Mouse (Mus musculus) midbrain, embryonic 12.5 days (tissue): ENCODE measurements at regions not wholly inside any gene's neighbourhood (a gene's known extent, or its start where the extent isn't known, plus 50 kb on each side); places are given as distances from the start of the nearest gene placed in this dataset.

Source experiments
- ATAC-seq: fragments of 200-750 bp; cut with Nextera tagmentation; 2 replicates; pipeline ENCODE4 v1.8.0; 2017; ENCODE audit warnings: low read depth, moderate TSS enrichment, moderate library complexity; ENCODE audit not compliant: low FRiP score
- H3K27ac ChIP-seq: fragments of 300-500 bp; sonication (generic); replicated peaks from 2 replicates; pipeline ENCODE4 v1.5.1; 2016; ENCODE audit warnings: mild to moderate bottlenecking
- H3K27me3 ChIP-seq: fragments of 300-500 bp; sonication (generic); 2 replicates; pipeline ENCODE4 v1.6.1; 2016; ENCODE audit warnings: mild to moderate bottlenecking
- H3K36me3 ChIP-seq: fragments of 300-500 bp; sonication (generic); 2 replicates; pipeline ENCODE4 v1.6.1; 2016
- H3K4me1 ChIP-seq: fragments of 300-500 bp; sonication (generic); 2 replicates; pipeline ENCODE4 v1.6.1; 2016
- H3K4me2 ChIP-seq: fragments of 300-500 bp; sonication (generic); replicated peaks from 2 replicates; pipeline ENCODE4 v1.6.1; 2016; ENCODE audit warnings: mild to moderate bottlenecking, moderate library complexity
- H3K4me3 ChIP-seq: fragments of 300-500 bp; sonication (generic); 2 replicates; pipeline ENCODE4 v1.5.1; 2016; ENCODE audit warnings: mild to moderate bottlenecking
- H3K9ac ChIP-seq: fragments of 300-500 bp; sonication (generic); replicated peaks from 2 replicates; pipeline ENCODE4 v1.6.1; 2016; ENCODE audit warnings: mild to moderate bottlenecking, moderate library complexity
- H3K9me3 ChIP-seq: fragments of 300-500 bp; sonication (generic); 2 replicates; pipeline ENCODE4 v1.6.1; 2016; ENCODE audit warnings: mild to moderate bottlenecking
- WGBS: fragments of 180-500 bp; shearing (Covaris S2); methylation state at CpG from one replicate; pipeline ENCODE4 v1.1.7; 2016; 5-methylcytosine and 5-hydroxymethylcytosine counted together

DNA sequence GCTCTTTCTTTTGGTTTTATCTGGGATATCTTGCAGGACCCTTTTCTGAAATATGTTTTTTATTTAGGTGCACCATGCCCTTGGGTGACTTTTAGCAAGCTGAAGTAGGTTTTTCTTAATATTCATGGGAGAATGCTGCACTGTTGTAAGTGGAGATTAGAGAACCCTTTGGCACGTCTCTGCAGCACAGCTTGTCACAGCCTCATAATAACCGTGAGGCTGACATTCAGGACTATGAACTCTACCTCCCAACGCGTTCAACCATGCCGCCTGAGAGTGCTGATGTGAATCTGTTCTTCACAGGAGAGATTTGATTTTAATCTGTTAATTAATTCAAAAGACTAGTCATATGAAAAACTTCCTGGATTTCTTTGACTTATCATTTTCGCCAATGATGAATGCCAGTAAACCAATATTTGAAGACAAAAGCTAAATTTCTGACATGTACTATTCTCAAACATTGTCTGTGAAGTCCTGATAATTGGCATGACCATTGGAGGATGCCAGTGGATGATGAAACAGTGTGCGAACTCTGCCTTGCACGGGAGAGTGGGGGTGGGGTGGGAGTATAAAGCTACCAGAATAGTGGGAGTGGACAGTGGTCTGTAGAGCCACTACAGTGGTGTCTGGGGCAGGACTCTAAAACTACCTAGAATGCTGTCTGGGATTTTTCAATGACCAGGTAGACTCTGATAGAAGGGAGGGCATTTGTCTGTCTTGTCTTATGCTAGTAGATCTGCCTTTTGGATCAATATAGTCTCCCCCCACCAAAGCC, 324.8 kb upstream of the Fam241a start:
- no peaks in the 10 kb centered on the region; the same call in 1 of the 2 replicates for H3K27me3 ChIP-seq
- no peaks in the 10 kb centered on the region for H3K36me3 ChIP-seq
- no peak overlapping the region for H3K27ac ChIP-seq
- no peak overlapping the region for H3K4me2 ChIP-seq
- WGBS = 55% methylated on average over 8 of the region's 8 CpGs
- no peak overlapping the region for H3K4me3 ChIP-seq
- H3K9ac ChIP-seq = no peak overlapping the region
- peaks cover 5% of the 10 kb centered on the region for H3K4me1 ChIP-seq
- no peaks in the 10 kb centered on the region for H3K9me3 ChIP-seq
- ATAC-seq = peak; percentile 76

DNA sequence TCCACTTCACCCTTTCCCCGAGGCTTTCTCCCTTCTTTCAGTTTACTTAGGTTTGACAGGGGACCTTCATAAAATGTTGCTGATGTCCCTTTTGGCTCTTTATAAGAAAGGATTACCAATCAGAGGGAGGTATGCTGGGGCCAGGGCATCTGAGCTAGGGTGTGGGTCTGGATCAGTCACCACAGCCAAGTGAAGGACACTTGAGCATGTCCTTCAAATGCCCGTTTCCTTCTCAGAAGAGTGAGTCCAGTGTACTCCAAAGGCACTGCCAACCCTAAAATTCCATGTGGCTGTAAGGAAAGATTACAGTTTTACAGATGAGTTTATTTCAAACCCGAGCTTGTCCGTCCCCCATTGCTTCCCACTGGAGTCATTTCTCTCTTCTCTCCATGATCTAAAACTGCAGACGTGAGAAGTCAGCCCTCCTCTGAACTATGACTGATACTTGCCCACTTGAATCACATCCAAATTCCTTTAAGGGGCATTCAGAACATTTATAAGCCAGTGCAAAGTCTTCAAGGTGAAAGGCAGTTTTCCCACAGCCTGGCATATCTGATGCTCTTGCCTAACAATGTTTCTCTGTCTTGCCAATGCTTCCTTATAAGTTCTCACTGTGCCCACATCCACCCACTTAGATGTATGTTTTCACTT, 321.8 kb upstream of the Fam241a start:
- no peak overlapping the region for H3K9ac ChIP-seq
- no peak for ATAC-seq
- peaks cover 5% of the 10 kb centered on the region for H3K4me1 ChIP-seq
- H3K36me3 ChIP-seq = no peaks in the 10 kb centered on the region
- no peaks in the 10 kb centered on the region for H3K27me3 ChIP-seq
- no peaks in the 10 kb centered on the region for H3K9me3 ChIP-seq
- WGBS = 85% methylated on average over 5 of the region's 5 CpGs
- no peak overlapping the region for H3K27ac ChIP-seq
- no peak overlapping the region for H3K4me3 ChIP-seq
- H3K4me2 ChIP-seq = no peak overlapping the region

DNA sequence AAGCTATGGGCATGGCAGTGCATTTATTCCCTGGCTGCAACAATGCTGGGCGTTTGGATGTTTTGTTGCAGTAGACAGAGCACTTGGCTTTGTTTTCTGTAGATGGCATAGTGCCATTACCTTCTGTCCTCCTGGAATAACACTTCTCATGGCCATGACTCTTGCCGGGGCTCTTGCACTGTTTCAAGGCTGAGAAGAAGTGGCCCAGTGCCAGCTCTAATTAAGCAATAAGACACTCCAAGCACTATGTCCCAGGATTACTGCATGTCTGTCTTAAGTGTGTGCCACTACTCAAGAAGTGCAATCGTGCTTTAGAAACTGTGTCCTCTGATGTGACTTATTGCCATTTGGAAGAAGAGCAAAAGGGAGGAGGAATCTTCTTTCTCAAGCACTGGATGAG, 316.1 kb upstream of the Fam241a start:
- H3K4me3 ChIP-seq = no peak overlapping the region
- no peak overlapping the region for H3K27ac ChIP-seq
- no peaks in the 10 kb centered on the region for H3K36me3 ChIP-seq
- H3K4me1 ChIP-seq = no peaks in the 10 kb centered on the region
- no peak overlapping the region for H3K4me2 ChIP-seq
- WGBS = 71% methylated on average over 3 of the region's 3 CpGs
- H3K27me3 ChIP-seq = no peaks in the 10 kb centered on the region
- ATAC-seq = no peak
- no peaks in the 10 kb centered on the region for H3K9me3 ChIP-seq
- no peak overlapping the region for H3K9ac ChIP-seq

DNA sequence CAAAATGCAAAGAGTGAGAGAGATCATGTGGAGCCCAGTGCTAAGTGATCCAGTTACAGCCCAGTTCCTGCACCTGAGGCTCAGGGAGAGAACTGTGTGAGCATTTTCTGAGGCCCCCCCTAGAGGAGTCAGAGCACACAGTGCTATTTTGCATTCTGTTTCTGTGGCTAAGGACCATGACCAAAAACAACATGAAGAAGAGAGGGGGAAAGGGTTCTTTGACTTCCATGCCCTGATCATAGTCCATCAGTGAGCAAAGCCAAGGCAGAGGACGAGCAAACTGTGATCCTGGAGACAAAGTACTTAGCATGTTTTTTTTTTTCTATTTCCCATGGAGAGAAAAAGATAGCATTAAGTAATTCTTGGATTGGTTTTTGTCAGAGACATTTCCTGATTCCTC, 314.5 kb upstream of the Fam241a start:
- Histone ChIP-seq H3K27ac (no peak overlapping the region), H3K4me3 (no peak overlapping the region), H3K4me2 (no peak overlapping the region), H3K36me3 (no peaks in the 10 kb centered on the region), H3K9me3 (no peaks in the 10 kb centered on the region), H3K4me1 (0 out of 2 replicates have a peak, but pooled peaks cover 4% of the 10 kb centered on the region), H3K9ac (no peak overlapping the region), H3K27me3 (no peaks in the 10 kb centered on the region)
- no peak for ATAC-seq
- WGBS = 56% methylated on average over 1 of the region's 1 CpGs

DNA sequence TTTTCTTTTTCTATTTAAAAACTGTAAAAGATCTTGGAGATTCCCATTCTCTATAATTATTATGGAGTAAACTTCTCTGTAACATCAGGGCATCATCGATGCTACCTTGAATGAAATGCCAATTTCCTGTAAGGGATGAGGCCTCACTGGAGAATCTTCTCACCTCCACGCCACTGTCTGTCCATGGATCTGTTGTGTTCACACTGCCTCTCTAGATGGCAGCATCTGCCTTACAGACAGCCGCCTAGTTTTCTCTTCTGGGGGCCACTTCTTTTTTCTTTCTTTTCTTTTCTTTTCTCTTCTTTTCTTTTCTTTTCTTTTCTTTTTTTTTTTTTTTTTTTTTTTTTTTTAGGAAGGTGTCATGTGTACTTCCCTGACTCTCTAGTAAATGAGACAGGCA, 310.8 kb upstream of the Fam241a start:
- no peaks in the 10 kb centered on the region for H3K27me3 ChIP-seq
- WGBS = 49% methylated on average over 3 of the region's 3 CpGs
- no peak overlapping the region for H3K4me3 ChIP-seq
- H3K4me2 ChIP-seq = no peak overlapping the region
- no peaks in the 10 kb centered on the region for H3K9me3 ChIP-seq
- 0 out of 2 replicates have a peak, but pooled peaks have one; percentile 49 for ATAC-seq
- H3K4me1 ChIP-seq = 0 out of 2 replicates have a peak, but pooled peaks cover 4% of the 10 kb centered on the region
- H3K9ac ChIP-seq = no peak overlapping the region
- no peaks in the 10 kb centered on the region for H3K36me3 ChIP-seq
- H3K27ac ChIP-seq = no peak overlapping the region

DNA sequence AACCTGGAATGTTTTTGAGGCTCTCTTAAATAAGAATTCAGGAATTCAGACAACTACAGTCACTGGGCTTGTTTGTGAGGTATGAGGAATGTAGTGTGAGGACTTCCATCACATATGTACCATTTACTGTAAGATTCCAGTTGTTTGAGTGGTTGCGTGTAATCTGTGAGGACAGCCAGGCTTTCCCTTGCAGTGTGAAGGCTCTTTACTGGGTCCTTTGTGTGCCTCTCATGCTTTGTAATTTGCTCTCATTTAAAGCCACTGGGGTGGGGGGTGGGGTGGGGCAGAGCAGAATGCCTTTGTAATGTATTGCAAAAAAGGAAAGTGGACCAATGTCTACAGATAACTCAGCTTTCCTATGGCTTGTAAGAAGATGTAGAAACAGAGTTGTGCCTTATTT, 310.4 kb upstream of the Fam241a start:
- H3K4me2 ChIP-seq = no peak overlapping the region
- H3K9ac ChIP-seq = no peak overlapping the region
- H3K27ac ChIP-seq = no peak overlapping the region
- H3K4me3 ChIP-seq = no peak overlapping the region
- 42% methylated on average over 1 of the region's 1 CpGs for WGBS
- no peaks in the 10 kb centered on the region for H3K9me3 ChIP-seq
- H3K36me3 ChIP-seq = no peaks in the 10 kb centered on the region
- peak; percentile 85 for ATAC-seq
- H3K27me3 ChIP-seq = no peaks in the 10 kb centered on the region
- 0 out of 2 replicates have a peak, but pooled peaks cover 4% of the 10 kb centered on the region for H3K4me1 ChIP-seq

DNA sequence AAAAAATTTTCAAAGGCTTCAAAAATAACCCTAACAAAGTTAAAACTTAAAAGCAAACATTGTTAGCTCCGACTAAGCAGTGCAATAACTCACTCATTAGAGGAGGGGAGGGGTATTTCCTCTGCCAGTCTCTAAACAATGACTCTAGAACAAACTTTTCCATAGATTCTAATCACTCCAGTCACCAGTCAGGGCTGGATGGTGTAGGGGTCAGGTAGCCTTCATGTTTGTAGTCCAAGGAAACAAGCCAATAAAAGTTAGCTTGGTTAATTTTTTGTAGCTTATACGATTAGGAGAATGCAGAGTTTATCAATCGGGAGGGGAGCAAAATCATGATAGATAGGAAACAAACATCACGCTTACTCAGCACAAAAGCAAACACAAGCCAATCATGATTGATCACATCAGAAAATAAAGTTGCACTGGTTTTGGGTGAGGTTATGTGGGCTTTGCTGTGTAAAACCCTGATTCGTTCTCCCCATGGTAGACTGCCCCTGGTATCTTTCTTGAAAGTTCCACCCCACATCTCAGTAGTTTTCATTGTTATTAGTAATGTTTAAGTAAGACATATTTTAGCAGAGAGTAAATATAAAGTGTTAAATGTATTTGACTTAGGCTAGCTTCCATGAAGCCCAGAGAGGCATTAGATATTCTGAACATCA, 304.6 kb upstream of the Fam241a start:
- Histone ChIP-seq H3K9me3 (no peaks in the 10 kb centered on the region), H3K27me3 (no peaks in the 10 kb centered on the region), H3K9ac (no peak overlapping the region), H3K4me1 (no peaks in the 10 kb centered on the region), H3K4me3 (no peak overlapping the region), H3K36me3 (no peaks in the 10 kb centered on the region), H3K4me2 (no peak overlapping the region), H3K27ac (no peak overlapping the region)
- WGBS = 88% methylated on average over 5 of the region's 5 CpGs
- no peak for ATAC-seq

DNA sequence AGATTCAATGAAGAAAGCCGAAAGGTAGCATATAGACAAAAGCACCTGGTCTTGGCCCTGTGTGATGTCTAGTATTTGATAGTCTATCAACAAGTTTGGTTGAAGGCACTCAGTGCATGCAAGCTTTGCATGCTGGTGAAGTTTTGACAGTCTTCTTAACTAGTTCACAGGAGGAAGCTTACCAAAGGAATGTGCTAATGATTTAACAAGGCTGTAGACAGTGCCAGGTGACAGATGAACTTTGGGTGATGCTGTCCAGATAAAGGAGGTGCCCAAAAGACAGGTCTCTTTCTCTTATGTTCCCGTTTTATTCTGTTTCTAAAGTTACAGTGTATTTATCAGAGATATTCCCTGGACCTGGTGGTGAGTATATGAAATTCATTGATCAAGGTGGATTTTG, 303.3 kb upstream of the Fam241a start:
- no peak overlapping the region for H3K27ac ChIP-seq
- H3K4me3 ChIP-seq = no peak overlapping the region
- H3K36me3 ChIP-seq = no peaks in the 10 kb centered on the region
- no peak overlapping the region for H3K9ac ChIP-seq
- WGBS = 93% methylated on average over 2 of the region's 2 CpGs
- H3K27me3 ChIP-seq = no peaks in the 10 kb centered on the region; the same call in 1 of the 2 replicates
- ATAC-seq = no peak
- H3K4me2 ChIP-seq = no peak overlapping the region
- H3K9me3 ChIP-seq = no peaks in the 10 kb centered on the region
- no peaks in the 10 kb centered on the region for H3K4me1 ChIP-seq

DNA sequence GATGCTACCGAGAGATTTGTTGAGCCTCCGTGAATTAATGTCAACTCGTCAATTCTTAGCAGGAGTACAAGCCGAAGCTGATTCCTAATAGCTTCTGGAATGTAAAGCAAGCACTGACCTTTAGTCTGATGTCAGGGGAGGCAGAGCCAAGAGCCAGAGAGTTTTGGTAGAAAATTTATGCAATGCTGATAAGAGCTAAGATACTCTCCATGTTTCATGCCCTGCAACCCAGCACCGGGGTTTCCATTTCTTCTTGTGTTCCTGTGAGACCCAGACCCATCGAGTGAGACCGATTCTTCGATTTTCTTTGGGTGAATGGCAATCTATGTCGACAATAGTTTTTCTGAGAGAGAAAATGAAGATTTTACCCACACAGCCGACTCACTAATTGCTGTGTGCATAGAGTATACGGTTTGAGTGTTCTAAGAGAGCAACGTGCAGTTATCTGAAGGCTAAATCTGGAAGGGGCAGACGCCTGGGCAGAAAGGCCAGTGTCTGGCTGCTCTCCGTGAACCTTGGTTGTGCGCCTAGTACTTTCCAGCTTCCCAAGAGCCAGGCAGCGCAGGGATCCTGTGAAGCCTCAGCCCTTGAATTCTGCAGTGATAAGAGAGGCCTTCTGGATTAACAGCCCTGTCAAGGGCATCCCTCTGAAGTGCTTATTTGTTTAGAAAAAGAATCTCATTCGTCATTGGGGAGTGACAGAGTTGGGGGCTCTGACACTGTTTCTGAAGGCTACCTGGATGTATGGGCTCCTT, 296.1 kb upstream of the Fam241a start:
- no peaks in the 10 kb centered on the region for H3K9me3 ChIP-seq
- H3K9ac ChIP-seq = no peak overlapping the region
- peaks cover 7% of the 10 kb centered on the region; the same call in 1 of the 2 replicates for H3K4me1 ChIP-seq
- no peaks in the 10 kb centered on the region for H3K36me3 ChIP-seq
- H3K4me2 ChIP-seq = no peak overlapping the region
- H3K4me3 ChIP-seq = no peak overlapping the region
- H3K27me3 ChIP-seq = peaks cover 3% of the 10 kb centered on the region
- no peak for ATAC-seq
- no peak overlapping the region for H3K27ac ChIP-seq
- 51% methylated on average over 17 of the region's 17 CpGs for WGBS

DNA sequence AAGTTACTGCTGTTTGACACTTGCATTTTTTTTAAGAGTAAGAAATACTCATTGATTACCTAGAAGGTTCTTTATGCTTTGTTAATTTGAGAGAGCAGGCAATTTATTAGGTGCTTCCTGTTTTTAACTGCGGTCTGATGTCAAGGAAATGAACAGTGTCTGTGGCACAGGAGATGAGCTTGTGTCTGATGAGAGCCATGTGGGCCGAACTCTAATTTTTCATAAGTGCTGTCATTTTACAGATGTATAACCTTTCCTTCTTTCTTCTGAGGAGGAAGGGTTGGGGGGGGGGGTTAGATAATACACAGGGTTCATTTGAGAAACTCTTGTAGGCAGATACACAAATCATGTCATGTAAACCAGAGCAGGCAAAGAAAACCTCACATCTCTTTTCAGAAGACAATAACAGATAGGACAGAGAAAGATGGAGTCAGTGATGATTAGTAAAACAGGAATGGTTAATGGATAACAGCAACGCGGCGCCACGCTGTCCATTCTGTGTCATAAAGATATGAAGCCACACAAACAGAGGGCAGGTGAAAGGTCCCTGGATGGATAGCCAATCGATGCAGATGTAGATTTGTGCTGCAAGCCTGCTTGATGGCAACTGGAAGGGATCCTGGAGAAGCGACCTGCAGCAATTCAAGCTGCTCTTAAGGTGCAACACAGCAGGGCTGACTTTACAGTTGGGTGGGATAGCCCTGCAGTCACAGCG, 291.4 kb upstream of the Fam241a start:
- WGBS = 85% methylated on average over 9 of the region's 9 CpGs
- H3K4me3 ChIP-seq = no peak overlapping the region
- H3K27ac ChIP-seq = no peak overlapping the region
- no peaks in the 10 kb centered on the region for H3K9me3 ChIP-seq
- no peak overlapping the region for H3K9ac ChIP-seq
- H3K36me3 ChIP-seq = no peaks in the 10 kb centered on the region
- ATAC-seq = no peak
- H3K27me3 ChIP-seq = peaks cover 3% of the 10 kb centered on the region; the same call in 1 of the 2 replicates
- peaks cover 6% of the 10 kb centered on the region; the same call in 1 of the 2 replicates for H3K4me1 ChIP-seq
- no peak overlapping the region for H3K4me2 ChIP-seq

DNA sequence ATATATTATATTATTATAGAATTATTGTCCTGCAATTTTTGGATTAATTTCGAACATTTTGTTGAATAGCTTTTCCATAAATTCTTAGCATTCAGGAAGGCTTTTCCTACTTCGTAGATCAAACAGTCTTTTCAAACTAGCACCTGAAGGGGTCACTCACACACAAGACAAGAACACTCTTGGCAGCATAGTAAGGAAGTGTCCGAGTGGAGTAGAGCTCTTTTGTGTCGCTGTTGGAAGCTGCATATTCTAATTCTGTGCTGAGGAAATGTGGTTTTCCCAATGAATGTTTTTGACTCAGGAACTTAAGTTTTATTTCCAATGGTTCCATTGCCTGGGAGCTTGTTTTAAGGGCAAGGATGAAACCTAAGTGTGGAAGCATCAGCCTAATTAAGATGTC, 290.2 kb upstream of the Fam241a start:
- ATAC-seq = no peak; the same call in 1 of the 2 replicates

More for the DNA sequence above, 290.2 kb upstream of the Fam241a start:
- no peaks in the 10 kb centered on the region for H3K4me1 ChIP-seq
- no peaks in the 10 kb centered on the region for H3K36me3 ChIP-seq
- no peaks in the 10 kb centered on the region for H3K9me3 ChIP-seq
- H3K9ac ChIP-seq = no peak overlapping the region
- H3K27ac ChIP-seq = no peak overlapping the region
- no peak overlapping the region for H3K4me3 ChIP-seq
- no peak overlapping the region for H3K4me2 ChIP-seq
- 13% methylated on average over 4 of the region's 4 CpGs for WGBS
- H3K27me3 ChIP-seq = peaks cover 3% of the 10 kb centered on the region; the same call in 1 of the 2 replicates
